Mouse (Mus musculus) lung, postnatal 0 days (tissue): ENCODE measurements at regions not wholly inside any gene's neighbourhood (a gene's known extent, or its start where the extent isn't known, plus 50 kb on each side); places are given as distances from the start of the nearest gene placed in this dataset.
A peak's percentile ranks its signal among the peaks of the same experiment; 100 is the strongest.

Experiments
- ATAC-seq: fragments of 200-750 bp; cut with Nextera tagmentation; 2 replicates; pipeline ENCODE4 v1.8.0; 2017; ENCODE audit warnings: moderate library complexity
- DNase-seq: peaks from one replicate; pipeline ENCODE4 v3.0.0-alpha.2; 2016; ENCODE audit warnings: low spot score
- H3K27ac ChIP-seq: fragments of 300-500 bp; sonication (generic); 2 replicates; pipeline ENCODE4 v1.5.1; 2014; ENCODE audit warnings: antibody characterized with exemption, mild to moderate bottlenecking, low read length, mixed read lengths
- H3K27me3 ChIP-seq: fragments of 300-500 bp; sonication (generic); replicated peaks from 2 replicates; pipeline ENCODE4 v1.6.1; 2014; ENCODE audit warnings: low read length, mixed read lengths; ENCODE audit not compliant: insufficient read depth
- H3K36me3 ChIP-seq: fragments of 300-500 bp; sonication (generic); 2 replicates; pipeline ENCODE4 v1.6.1; 2014; ENCODE audit warnings: low read length, mixed read lengths; ENCODE audit not compliant: insufficient read depth
- H3K4me1 ChIP-seq: fragments of 300-500 bp; sonication (generic); 2 replicates; pipeline ENCODE4 v1.6.1; 2014; ENCODE audit warnings: antibody characterized with exemption, low read depth, low read length, mixed read lengths; ENCODE audit not compliant: insufficient read depth
- H3K4me2 ChIP-seq: fragments of 300-500 bp; sonication (generic); replicated peaks from 2 replicates; pipeline ENCODE4 v1.6.1; 2014; ENCODE audit warnings: low read depth, mild to moderate bottlenecking, low read length, moderate library complexity, mixed read lengths
- H3K4me3 ChIP-seq: fragments of 300-500 bp; sonication (generic); 2 replicates; pipeline ENCODE4 v1.5.1; 2014; ENCODE audit warnings: low read depth, low read length
- H3K9ac ChIP-seq: fragments of 300-500 bp; sonication (generic); replicated peaks from 2 replicates; pipeline ENCODE4 v1.6.1; 2014; ENCODE audit warnings: low read depth, mild to moderate bottlenecking
- H3K9me3 ChIP-seq: fragments of 300-500 bp; sonication (generic); 2 replicates; pipeline ENCODE4 v1.6.1; 2016; ENCODE audit warnings: low read length, mixed read lengths
- CTCF ChIP-seq: IDR thresholded peaks from 2 replicates; pipeline ENCODE4 v1.5.1; 2016; ENCODE audit warnings: antibody characterized with exemption, mild to moderate bottlenecking
- EP300 ChIP-seq: IDR thresholded peaks from 2 replicates; pipeline ENCODE4 v1.6.1; 2016; ENCODE audit warnings: antibody characterized with exemption, mild to moderate bottlenecking, control low read depth
- WGBS: fragments of 180-500 bp; shearing (Covaris S2); extraction: QIAGEN DNeasy Blood & Tissue Kit; methylation state at CpG from one replicate; pipeline ENCODE4 v1.1.7; 2014; 5-methylcytosine and 5-hydroxymethylcytosine counted together

GRCm38 (mm10) chr4:88941955-88942354 is 62.0 kb upstream of the Ifne start:
- Histone ChIP-seq H3K36me3 (no peaks in the 10 kb centered on the region), H3K4me1 (peaks cover 3% of the 10 kb centered on the region; the same call in 1 of the 2 replicates), H3K9me3 (no peaks in the 10 kb centered on the region), H3K9ac (no peak overlapping the region), H3K4me2 (no peak overlapping the region), H3K4me3 (no peak overlapping the region), H3K27me3 (peaks cover 15% of the 10 kb centered on the region; the same call in 1 of the 2 replicates), H3K27ac (no peak overlapping the region)
- TF ChIP-seq CTCF (no peak), EP300 (no peak)
- WGBS = 69% methylated on average over 4 of the region's 4 CpGs
- no peak for ATAC-seq
- no peak for DNase-seq

GRCm38 (mm10) chr4:88940670-88941069 is 60.7 kb upstream of the Ifne start:
- WGBS = 82% methylated on average over 2 of the region's 2 CpGs
- no peak for TF ChIP-seq CTCF
- no peak for TF ChIP-seq EP300
- H3K4me1 ChIP-seq = peaks cover 3% of the 10 kb centered on the region; the same call in 1 of the 2 replicates
- DNase-seq = no peak
- peaks cover 16% of the 10 kb centered on the region; the same call in 1 of the 2 replicates for H3K27me3 ChIP-seq
- no peak overlapping the region for H3K27ac ChIP-seq
- ATAC-seq = no peak
- no peak overlapping the region for H3K9ac ChIP-seq
- H3K9me3 ChIP-seq = no peaks in the 10 kb centered on the region
- H3K36me3 ChIP-seq = no peaks in the 10 kb centered on the region
- no peak overlapping the region for H3K4me3 ChIP-seq
- no peak overlapping the region for H3K4me2 ChIP-seq

- peaks cover 3% of the 10 kb centered on the region; the same call in 1 of the 2 replicates for H3K4me1 ChIP-seq
- no peak overlapping the region for H3K9ac ChIP-seq
- no peak for DNase-seq
- peaks cover 16% of the 10 kb centered on the region; the same call in 1 of the 2 replicates for H3K27me3 ChIP-seq
- ATAC-seq = no peak
- no peak for TF ChIP-seq EP300
- no peak overlapping the region for H3K4me3 ChIP-seq
- no peak overlapping the region for H3K4me2 ChIP-seq
- no peaks in the 10 kb centered on the region for H3K9me3 ChIP-seq
- 65% methylated on average over 4 of the region's 4 CpGs for WGBS
- no peaks in the 10 kb centered on the region for H3K36me3 ChIP-seq
- no peak overlapping the region for H3K27ac ChIP-seq
These were observed 59.4 kb upstream of the Ifne start for GRCm38 (mm10) chr4:88939397-88939796.

GRCm38 (mm10) chr4:88938712-88939032 is 58.7 kb upstream of the Ifne start:
- Histone ChIP-seq H3K27me3 (peaks cover 16% of the 10 kb centered on the region; the same call in 1 of the 2 replicates), H3K4me3 (peak overlapping the region; percentile 57), H3K4me1 (peaks cover 3% of the 10 kb centered on the region; the same call in 1 of the 2 replicates), H3K9me3 (no peaks in the 10 kb centered on the region), H3K36me3 (no peaks in the 10 kb centered on the region), H3K27ac (no peak overlapping the region), H3K9ac (no peak overlapping the region), H3K4me2 (peak overlapping the region; percentile 75)
- WGBS = 10% methylated on average over 11 of the region's 11 CpGs
- ATAC-seq = peak; percentile 36
- no peak for TF ChIP-seq CTCF
- TF ChIP-seq EP300 = no peak
- DNase-seq = no peak

- peaks cover 3% of the 10 kb centered on the region; the same call in 1 of the 2 replicates for H3K4me1 ChIP-seq
- peak overlapping the region; percentile 75 for H3K4me2 ChIP-seq
- no peaks in the 10 kb centered on the region for H3K9me3 ChIP-seq
- H3K9ac ChIP-seq = peak overlapping the region; percentile 29
- peak overlapping the region; percentile 57 for H3K4me3 ChIP-seq
- TF ChIP-seq EP300 = no peak
- peak; percentile 51 for TF ChIP-seq CTCF
- peak; percentile 72 for DNase-seq
- H3K27me3 ChIP-seq = peaks cover 16% of the 10 kb centered on the region; the same call in 1 of the 2 replicates
- under 1% methylated on average over 57 of the region's 104 CpGs for WGBS
- no peaks in the 10 kb centered on the region for H3K36me3 ChIP-seq
- no peak overlapping the region for H3K27ac ChIP-seq
- peak; percentile 99 for ATAC-seq
These were observed 58.1 kb upstream of the Ifne start for GRCm38 (mm10) chr4:88937866-88938711.

GRCm38 (mm10) chr4:88936976-88937375 is 57.0 kb upstream of the Ifne start:
- Histone ChIP-seq H3K9me3 (no peaks in the 10 kb centered on the region), H3K36me3 (no peaks in the 10 kb centered on the region), H3K4me2 (no peak overlapping the region), H3K4me3 (0 out of 2 replicates have a peak overlapping the region, but pooled peaks have one; percentile 57), H3K27me3 (peaks cover 16% of the 10 kb centered on the region; the same call in 1 of the 2 replicates), H3K27ac (no peak overlapping the region), H3K4me1 (peaks cover 3% of the 10 kb centered on the region; the same call in 1 of the 2 replicates), H3K9ac (no peak overlapping the region)
- TF ChIP-seq EP300 (no peak), CTCF (no peak)
- no peak for ATAC-seq
- 55% methylated on average over 6 of the region's 6 CpGs for WGBS
- no peak for DNase-seq
